Comparison of ENCODE assay signal across 21 mouse cellular contexts in genomic region chr7:127491846-127492245, GRCm38 (mm10). TPM values are rescaled to one million over a fixed set of nuclear protein-coding genes. Genes with fewer than 3 reads are reported as not detected.
DNase-seq lines count a peak whose midpoint lies in the region; ATAC-seq and TF ChIP-seq lines count a peak whose summit lies in the region.
"Had no signal": no experiment of that assay in that cellular context is flagged by ENCODE, and none has a peak within 500 bp of the region (broad histone marks: within the 10 kb centered on the region; RNA-seq: fewer than 3 reads in every experiment).

No protein-coding gene starts in this region.

- 73% methylated on average over 3 of the region's 3 CpGs for WGBS in lung, postnatal 0 days
- WGBS in lung, adult 2 months = 63% methylated on average over 3 of the region's 3 CpGs

- H3K9ac ChIP-seq in lung, postnatal 0 days (replicated peaks; ENCODE audit: low read depth) = no peak overlapping the region
- H3K9ac ChIP-seq: embryonic facial prominence, embryonic 13.5 days; embryonic facial prominence, embryonic 15.5 days; forebrain, embryonic 12.5 days had no signal

- H3K4me3 ChIP-seq in lung, postnatal 0 days (ENCODE audit: low read depth, low read length) = no peak overlapping the region
- H3K4me3 ChIP-seq in lung, adult 2 months (replicated peaks; ENCODE audit: extremely low read depth, low read depth, low read length) = no peak overlapping the region
- H3K4me3 ChIP-seq: embryonic facial prominence, embryonic 13.5 days; embryonic facial prominence, embryonic 15.5 days; erythroblast, embryonic 14.5 days; forebrain, embryonic 10.5 days; forebrain, embryonic 12.5 days had no signal

- TF ChIP-seq CTCF in lung, postnatal 0 days (IDR thresholded peaks at IDR 0.05) = no peak
- no peak for TF ChIP-seq CTCF in lung, adult 2 months (IDR thresholded peaks at IDR 0.05; ENCODE audit: insufficient read depth, low read length)

- no peak for TF ChIP-seq POLR2A in lung, adult 2 months (IDR thresholded peaks at IDR 0.05; ENCODE audit: borderline replicate concordance, extremely low read depth, low read depth, low read length)

- no peak for TF ChIP-seq EP300 in lung, postnatal 0 days (IDR thresholded peaks at IDR 0.05)

- no peaks in the 10 kb centered on the region for H3K27me3 ChIP-seq in lung, postnatal 0 days (replicated peaks; ENCODE audit: insufficient read depth, low read length)
- H3K27me3 ChIP-seq: embryonic facial prominence, embryonic 13.5 days; embryonic facial prominence, embryonic 15.5 days; forebrain, embryonic 12.5 days had no signal

- peaks cover 38% of the 10 kb centered on the region; the same call in 1 of the 2 replicates for H3K36me3 ChIP-seq in lung, postnatal 0 days (ENCODE audit: insufficient read depth, low read length)

- H3K27ac ChIP-seq in lung, postnatal 0 days (ENCODE audit: low read length) = no peak overlapping the region
- H3K27ac ChIP-seq: embryonic facial prominence, embryonic 13.5 days; embryonic facial prominence, embryonic 15.5 days; forebrain, embryonic 10.5 days; forebrain, embryonic 12.5 days had no signal

- no peaks in the 10 kb centered on the region for H3K4me1 ChIP-seq in lung, postnatal 0 days (ENCODE audit: insufficient read depth, low read depth, low read length)
- no peaks in the 10 kb centered on the region for H3K4me1 ChIP-seq in lung, adult 2 months (ENCODE audit: control insufficient read depth, insufficient read depth, low read length)
- H3K4me1 ChIP-seq: embryonic facial prominence, embryonic 13.5 days; embryonic facial prominence, embryonic 15.5 days; forebrain, embryonic 10.5 days; forebrain, embryonic 12.5 days had no signal

- H3K4me2 ChIP-seq in lung, postnatal 0 days (replicated peaks; ENCODE audit: low read depth, low read length) = no peak overlapping the region
- H3K4me2 ChIP-seq: embryonic facial prominence, embryonic 13.5 days; embryonic facial prominence, embryonic 15.5 days; forebrain, embryonic 12.5 days had no signal

- no peak for DNase-seq in lung, postnatal 0 days (ENCODE audit: low spot score)
- DNase-seq in lung, adult 2 months = no peak
- peak; percentile 39 for DNase-seq in lung, postnatal 36 days
- no peak for DNase-seq in lung, postnatal 10 days
- DNase-seq: adrenal gland, adult 2 months; adrenal gland, postnatal 10 days; adrenal gland, postnatal 25 days; cerebellum, adult 11 months; cerebellum, adult 18-20 months; cerebellum, adult 8-10 months; cerebellum, adult 9-11 months; cerebellum, postnatal 14 days; cerebellum, postnatal 36 days; embryo, embryonic 11 days had no signal

- H3K9me3 ChIP-seq in lung, postnatal 0 days (ENCODE audit: low read length) = no peaks in the 10 kb centered on the region
- H3K9me3 ChIP-seq: embryonic facial prominence, embryonic 13.5 days; embryonic facial prominence, embryonic 15.5 days; forebrain, embryonic 10.5 days; forebrain, embryonic 12.5 days had no signal

- ATAC-seq in lung, postnatal 0 days = peak; percentile 61
- ATAC-seq: forebrain, embryonic 14.5 days; forebrain, embryonic 16.5 days had no signal

RNA-seq across cellular contexts. Expression of gene Fbrs, which starts 12.8 kb away (rescaled TPM):
- 9.9 and 11.1 TPM in 2 replicates for polyA plus RNA-seq in lung, postnatal 0 days (2015; fragmentation: Nextera tagmentation; extraction: Ambion mirVana)
- polyA plus RNA-seq in lung, adult 2 months (2012; rRNA removed) = 32.0 and 42.2 TPM in 2 replicates

RNA-seq across cellular contexts. Expression of gene Srcap, which starts 19.9 kb away (rescaled TPM):
- polyA plus RNA-seq in lung, postnatal 0 days (2015; fragmentation: Nextera tagmentation; extraction: Ambion mirVana) = 19.2 and 19.3 TPM in 2 replicates
- polyA plus RNA-seq in lung, adult 2 months (2012; rRNA removed) = 27.0 and 32.8 TPM in 2 replicates

RNA-seq across cellular contexts. Expression of gene Gm42715, which starts 27.5 kb away (rescaled TPM):
- polyA plus RNA-seq in lung, postnatal 0 days (2015; fragmentation: Nextera tagmentation; extraction: Ambion mirVana) = 9.3 and 10.3 TPM in 2 replicates
- polyA plus RNA-seq in lung, adult 2 months (2012; rRNA removed) = 8.1 and 10.0 TPM in 2 replicates

RNA-seq across cellular contexts. Expression of gene Prr14, which starts 32.4 kb away (rescaled TPM):
- polyA plus RNA-seq in lung, postnatal 0 days (2015; fragmentation: Nextera tagmentation; extraction: Ambion mirVana) = 37.6 and 37.7 TPM in 2 replicates
- 80.2 and 89.0 TPM in 2 replicates for polyA plus RNA-seq in lung, adult 2 months (2012; rRNA removed)

RNA-seq across cellular contexts. Expression of gene Zfp689, which starts 42.9 kb away (rescaled TPM):
- 2.6 and 3.5 TPM in 2 replicates for polyA plus RNA-seq in lung, postnatal 0 days (2015; fragmentation: Nextera tagmentation; extraction: Ambion mirVana)
- 4.9 and 5.6 TPM in 2 replicates for polyA plus RNA-seq in lung, adult 2 months (2012; rRNA removed)
